Mouse (Mus musculus) adrenal gland, adult 18-20 months (tissue): Measurements from ENCODE around the gene Cwc22. TPM values are rescaled to one million over a fixed set of nuclear protein-coding genes. Genes with fewer than 3 reads are reported as not detected.

Experiments
- DNase-seq, 2 experiments: peaks; one replicate each; pipeline ENCODE4 v3.0.0; 2021 to 2022; ENCODE audit warnings: low spot score in 2 of 2
- total RNA-seq, 2 experiments: library from RNA; stranded (reverse); gene quantifications; 1 replicate in 1 of 2; 2 replicates in 1 of 2; pipeline ENCODE4 v1.2.3; 2021

Cwc22 gene
- total RNA-seq, 2 experiments from 2014 or later, result 24.4 to 26.6 TPM

DNA sequence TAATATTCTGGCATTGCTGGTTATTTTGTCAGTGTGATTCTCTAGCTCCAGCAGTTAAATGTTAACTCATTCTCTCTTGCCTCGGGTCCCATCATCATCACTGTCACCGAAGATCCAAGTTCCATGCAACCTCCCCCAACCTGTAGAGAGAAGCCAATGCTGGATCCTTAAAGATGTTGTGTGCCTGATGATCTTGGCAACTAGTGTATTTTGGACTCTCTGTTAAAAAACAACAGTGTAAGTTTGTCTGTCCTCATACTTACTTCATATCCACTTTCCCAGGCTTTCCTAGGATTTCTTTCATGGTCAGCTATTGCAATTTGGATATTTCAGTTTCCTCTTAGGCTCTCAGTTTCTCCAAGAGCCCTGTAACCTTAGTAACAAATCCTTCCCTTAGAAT lies 25.2 kb upstream of the Cwc22 start:
- no peak for DNase-seq

DNA sequence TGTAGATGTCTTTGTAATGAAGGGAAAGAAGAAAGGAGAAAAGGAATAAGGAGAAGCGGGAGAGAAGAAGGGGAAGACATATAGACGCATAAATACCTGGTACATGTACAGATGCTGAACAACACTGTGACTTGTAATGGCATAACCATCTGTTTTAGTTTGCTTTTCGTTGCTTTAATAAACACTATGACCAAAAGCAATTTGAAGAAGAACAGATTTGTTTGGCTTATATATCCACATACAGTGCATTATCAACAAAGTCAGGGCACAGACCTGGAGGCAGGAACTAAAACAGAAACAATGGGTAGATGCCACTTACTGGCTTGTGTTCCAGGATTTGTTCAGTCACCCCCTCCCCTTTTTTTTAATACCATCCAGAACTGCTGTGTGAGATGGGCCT lies 24.4 kb upstream of the Cwc22 start:
- no peak for DNase-seq

DNA sequence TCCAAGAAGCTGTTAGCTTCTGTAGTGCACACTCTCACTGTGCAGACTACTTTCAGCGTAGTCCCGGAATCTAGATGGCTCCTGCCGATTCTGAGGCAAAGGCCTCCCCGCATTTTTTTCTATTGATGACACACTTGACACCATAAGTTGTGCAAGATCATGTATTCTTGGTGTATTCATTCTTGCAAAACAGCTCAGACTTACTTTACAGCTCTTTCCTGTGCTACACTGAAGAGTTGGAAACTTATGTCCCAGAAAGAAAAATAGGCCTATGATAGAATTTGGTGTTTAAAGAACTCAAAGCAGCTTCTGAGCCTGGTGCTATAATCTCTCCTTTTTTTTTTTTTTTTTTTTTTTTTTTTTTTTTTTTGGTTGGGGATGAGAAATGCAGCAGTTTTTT lies 23.8 kb upstream of the Cwc22 start:
- no peak for DNase-seq

DNA sequence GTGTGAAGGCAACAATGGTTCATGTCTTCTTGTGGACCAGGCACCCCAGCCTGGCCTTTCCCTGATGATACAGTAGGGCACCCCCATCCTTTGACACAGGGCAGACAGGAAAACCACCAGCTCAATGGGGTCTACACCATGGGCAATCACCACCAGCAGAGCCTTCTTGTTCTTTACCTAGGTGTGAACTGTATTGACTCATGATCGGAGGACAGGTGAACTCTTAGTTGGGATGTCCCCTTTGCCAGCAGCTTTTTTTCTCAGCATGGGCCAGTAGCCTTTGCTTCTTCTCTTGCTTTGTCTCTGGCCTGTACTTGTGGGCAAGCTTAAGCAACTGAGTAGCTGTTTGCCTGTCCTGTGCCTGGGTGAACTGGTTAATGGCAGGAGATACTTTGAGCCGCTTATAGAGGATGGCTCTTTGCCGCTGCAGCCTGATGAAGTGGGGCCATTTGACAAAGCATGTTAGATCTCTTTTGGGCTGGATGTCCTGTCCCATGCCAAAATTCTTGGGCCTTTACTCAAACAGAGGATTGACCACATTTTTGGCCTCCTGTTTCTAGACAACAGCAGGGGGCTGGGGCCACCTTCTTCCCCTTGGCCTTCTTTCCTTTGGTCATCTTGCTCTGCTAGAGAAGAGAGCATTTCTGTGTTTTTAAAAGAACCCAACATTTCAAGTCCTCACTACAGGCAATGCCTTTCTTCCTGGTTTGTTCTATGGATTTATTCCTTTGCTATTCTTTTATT lies 16.4 kb upstream of the Cwc22 start:
- DNase-seq, result no peak

DNA sequence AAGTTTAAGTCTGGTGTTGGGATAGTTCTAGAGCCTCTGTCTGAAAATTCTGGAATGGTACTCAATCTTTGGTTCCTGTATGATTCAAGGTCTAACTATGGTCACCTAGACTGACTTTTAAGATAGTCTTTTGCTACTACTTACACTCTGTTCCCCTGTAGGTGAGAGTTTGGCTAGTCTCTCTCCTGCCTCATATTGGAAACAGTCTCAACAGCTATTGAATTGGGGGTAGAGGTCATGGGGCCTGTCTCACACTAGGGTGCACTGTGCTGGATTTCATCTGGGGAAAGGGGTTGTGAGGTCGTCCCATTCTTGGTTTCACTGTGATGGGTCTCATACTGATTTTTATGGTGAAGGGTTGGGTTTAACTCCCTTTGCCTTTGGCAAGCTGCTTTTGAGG lies 15.1 kb upstream of the Cwc22 start:
- DNase-seq, result no peak

DNA sequence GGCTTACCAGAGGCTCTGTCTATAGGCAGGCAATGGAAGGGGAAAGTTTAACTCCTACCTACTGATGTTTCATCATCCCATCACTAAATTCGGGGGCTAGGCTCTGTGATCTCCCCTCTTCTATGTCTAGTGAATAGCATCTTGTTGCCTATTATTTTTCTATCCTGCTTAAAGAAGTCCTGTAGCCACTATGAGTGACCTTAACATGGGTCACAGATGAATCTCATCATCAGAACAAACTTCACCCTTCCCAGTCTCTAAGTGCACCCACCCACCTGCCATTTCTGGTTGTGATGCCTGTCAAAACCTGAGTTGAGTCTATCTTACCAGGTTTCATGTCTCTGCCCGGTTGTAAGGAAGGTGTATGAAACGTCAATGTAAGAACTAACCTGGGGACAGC lies 14.5 kb upstream of the Cwc22 start:
- DNase-seq, result no peak

DNA sequence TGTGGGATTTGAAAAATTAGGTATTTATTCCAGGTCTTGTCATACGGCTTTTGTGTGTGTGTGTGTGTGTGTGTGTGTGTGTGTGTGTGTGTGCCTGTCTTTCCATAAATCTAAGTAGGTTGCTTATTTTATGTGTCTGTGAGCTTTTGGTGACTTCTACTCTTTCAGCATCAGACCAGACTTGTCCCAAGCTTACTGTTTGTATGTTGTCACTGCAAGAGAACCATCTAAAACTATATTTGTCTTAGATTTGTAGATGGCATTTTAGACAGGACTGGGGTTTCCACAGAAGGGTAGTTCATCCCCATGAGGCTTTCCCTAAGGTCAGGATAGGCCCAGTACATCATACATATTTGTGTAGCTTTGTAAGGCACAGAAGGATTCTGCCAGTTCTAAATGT lies 13.2 kb upstream of the Cwc22 start:
- DNase-seq, result no peak

DNA sequence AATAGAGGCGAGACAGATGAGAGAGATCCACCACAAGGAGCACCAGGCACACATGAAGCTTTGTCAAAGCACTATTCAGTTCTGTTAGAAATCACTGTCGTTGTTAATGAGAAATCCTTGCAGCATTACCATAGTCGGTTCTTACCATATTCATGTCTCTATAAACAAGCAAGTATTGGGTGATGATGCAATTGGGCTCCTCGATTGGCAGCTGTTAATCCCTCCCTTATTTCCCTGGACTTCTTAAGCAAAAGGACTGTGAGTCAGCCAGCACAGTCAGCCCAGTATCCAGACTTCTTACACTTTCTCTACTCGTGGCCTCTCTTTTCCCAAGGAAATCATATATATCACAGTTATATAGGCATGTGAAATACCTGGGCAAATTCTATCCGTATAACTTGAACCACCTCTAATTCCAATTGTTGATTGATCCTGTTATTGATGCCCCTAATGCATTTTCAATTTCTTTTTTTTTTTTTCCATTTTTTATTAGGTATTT lies 5.3 kb upstream of the Cwc22 start:
- no peak for DNase-seq

DNA sequence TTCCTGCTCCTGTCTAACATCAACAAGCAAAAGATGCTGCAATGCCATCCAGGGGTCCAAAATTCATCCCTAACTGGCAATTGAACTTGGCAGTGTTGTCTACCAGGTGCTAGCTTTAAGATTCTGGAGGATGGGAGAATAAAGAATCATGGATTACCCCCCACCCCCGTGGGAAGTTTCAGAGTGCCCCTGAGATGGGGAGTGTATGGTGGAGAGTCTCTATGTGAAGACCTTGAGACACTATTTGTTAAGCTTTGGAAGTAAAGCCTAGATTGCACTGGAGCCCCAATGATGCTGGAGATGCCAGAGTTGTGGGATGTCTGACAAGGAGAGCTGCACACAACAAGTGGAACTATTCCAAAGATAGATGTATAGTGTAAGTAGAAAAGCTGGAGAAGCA lies 3.9 kb upstream of the Cwc22 start:
- no peak for DNase-seq

DNA sequence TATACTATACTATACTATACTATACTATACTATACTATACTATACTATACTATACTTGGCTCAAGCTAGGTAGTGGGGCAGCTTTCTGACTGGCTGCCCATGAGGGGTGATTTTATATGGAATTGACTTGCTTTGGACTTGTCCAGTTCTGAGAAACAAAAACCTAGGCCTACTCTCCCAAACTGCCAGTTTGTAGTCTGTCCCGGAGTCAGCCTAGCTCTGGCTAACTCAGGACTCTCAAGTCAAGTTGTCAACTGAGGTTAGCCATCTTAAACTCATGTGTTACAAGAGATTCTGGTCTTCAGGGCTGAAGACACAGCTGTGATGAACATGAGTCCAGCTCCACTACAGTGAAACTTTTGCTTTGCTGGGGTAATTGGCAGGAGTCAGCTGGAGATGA lies 3.3 kb upstream of the Cwc22 start:
- no peak for DNase-seq

DNA sequence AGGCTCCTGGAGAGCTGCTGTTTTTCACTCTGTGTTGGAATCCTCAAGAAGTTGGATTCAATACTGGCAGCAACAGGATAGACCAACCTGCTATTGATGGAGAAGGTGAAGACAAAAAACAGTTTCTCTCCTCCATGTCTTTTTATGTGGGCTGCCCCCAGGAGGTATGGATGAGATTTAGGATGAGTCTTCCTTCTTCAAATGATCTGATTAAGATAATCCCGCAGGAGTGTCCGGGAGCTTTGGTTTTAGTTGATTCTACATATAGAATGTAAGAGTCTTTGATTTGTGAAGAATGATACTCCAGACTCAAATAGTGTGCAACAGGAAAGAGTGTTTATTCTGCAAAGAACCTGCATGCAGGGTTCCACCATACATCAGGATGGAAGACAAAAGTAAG lies 2.7 kb upstream of the Cwc22 start:
- DNase-seq, result no peak

DNA sequence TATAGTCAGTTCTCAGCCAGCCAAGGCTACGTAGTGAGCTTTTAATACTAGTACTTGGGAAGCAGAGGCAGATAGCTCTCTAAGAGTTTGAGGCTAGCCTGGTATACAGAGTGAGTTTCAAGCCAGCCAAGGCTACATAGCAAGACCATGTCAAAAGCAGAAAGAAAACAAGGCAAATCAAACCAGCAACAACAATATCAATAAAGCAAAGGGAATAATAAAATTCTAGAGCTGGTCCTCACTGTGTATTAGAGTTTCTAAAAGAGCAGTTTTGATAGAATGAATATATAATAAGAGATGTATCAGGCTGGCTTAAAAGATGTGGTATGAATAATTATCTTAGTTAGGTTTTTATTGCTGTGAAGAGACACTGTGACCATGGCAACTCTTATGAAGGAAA lies 2.0 kb upstream of the Cwc22 start:
- DNase-seq, result no peak

DNA sequence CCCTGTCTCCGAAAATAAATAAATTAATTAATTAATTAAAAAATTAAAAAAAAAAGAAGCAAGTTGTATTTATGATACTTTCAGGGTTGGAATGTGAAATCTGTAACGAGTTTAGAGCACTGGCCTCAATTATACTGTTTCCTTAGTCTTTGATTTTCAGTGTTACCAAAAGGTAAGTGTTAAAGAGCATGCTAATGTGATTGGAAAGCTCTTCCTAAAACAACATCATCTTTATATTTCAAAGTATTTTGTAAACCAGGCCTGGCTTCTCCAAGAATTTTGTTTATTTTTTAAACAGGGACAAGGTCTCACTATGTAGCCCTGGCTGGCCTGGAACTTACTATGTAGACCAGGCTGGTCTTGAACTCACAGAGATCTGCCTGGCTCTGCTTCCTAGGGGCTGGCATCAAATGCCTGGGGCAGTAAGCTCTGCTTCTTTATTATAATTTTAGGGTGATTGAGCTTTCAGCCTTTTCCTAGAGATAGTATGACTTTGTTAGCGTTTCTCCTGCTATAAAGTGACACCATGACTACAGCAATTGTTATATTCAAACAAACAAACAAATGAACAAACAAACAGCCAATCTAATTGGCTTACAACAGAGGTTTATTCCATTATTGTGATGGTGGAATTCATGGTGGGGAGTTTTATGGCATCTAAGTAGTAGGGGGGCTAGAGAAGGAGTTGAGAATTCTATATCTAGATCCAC lies 1.1 kb upstream of the Cwc22 start:
- DNase-seq, result no peak

DNA sequence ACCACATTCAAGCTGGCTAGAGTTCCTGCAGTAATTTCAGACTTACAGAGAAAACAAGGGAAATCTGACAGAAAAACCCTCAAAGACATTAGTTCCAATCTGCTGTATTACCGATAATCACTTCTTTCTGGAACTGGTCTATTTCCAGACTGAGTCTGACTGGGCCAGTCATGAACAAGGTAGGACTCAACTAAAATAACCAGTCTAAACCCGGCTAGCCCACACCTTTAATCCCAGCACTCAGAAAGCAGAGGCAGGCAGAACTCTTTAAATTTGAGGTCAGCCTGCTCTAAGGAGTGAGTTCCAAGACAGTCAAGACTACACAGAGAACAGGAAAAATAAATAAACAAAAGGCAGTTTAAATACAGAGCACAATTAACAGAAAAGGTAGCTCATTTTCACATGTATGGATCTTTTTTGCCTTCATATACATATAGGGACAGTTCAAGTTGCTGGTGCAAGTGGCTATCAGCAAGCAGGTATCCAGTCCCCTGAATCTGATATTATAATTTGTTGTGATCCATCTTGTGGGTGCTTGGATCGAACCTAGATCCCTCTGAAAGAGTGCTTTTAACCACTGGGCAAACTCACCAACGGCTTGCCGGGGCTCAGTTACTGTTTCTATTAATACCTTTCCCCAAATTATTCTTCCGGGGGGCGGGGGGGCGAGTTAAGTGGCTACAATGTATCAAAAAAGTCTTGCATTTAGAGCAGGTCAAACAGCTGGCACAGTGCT lies 1.1 kb downstream of the Cwc22 start:
- DNase-seq, result no peak

DNA sequence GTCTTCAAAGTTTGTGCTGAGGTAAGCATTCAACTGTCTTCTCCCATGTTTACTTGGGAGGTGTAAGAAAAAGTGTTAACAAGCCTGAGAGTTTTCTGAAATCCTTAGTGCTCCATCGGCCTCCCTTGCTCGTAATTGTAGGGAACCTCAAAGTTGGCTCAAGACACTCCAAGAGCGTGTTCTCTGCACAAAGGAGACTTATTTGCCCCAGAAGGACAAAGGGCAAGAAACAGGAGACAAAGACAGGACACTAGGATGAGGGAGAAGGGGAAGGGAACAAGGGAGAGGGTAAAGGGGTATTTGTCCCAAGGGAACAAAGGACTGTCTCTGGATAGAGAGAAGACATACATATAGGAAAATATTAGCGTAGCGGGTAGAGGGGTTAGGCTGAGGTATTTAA lies 1.9 kb downstream of the Cwc22 start:
- no peak for DNase-seq

DNA sequence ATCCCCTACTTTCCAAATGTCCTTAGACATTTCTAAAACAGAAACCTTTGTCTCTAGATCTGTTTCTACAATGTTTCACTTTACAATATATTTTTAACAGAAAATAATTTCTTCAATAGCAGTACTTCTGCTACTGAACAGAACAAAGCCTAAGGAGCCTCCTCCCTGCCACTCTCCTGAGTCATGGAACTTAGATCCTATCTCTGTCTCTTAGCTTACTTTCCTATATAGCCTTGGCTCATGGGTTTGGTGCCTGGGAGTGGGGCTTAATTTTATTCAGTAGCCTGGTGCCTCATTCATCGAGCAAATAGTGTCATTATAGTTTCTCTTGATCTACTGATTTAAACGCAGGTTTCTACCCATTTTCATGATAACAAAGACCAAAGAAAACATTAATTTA lies 4.2 kb downstream of the Cwc22 start:
- no peak for DNase-seq

DNA sequence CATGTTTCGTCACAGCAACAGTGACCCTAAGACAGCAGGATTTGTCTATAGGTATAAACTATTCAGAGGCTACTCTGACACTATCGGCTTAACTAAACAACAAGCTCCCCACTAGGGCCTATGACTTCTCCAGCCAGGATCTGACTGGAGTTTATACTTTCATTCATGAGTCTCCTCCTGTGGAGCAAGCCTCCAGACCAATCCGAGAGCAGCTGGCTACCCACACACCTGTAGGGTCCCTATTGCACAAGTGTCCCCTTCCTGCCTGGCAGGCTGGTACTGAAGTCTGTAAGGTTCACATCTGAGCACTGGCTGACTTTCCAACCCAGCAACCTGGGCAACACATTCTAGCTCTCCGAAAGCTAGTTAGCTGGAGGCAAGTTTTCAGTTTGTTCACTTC lies 7.9 kb downstream of the Cwc22 start:
- DNase-seq, result no peak

DNA sequence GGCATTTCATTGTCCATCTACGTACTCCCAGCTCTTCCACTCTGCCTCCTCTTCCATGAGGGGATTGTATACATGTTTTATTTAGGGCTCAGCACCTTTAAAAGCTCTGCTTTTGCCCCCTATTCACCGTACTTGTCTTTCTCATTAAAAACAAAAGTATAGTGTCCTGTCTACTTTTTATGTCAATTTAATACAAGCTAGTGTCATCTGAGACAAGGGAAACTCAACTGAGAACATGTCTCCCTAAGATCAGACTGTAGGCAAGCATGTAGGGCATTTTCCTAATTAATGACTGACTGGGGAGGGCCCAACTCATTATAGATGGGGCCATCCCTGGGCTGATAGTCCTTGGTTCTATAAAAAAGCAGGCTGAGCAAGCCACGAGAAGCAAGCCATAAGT lies 8.4 kb downstream of the Cwc22 start:
- no peak for DNase-seq

DNA sequence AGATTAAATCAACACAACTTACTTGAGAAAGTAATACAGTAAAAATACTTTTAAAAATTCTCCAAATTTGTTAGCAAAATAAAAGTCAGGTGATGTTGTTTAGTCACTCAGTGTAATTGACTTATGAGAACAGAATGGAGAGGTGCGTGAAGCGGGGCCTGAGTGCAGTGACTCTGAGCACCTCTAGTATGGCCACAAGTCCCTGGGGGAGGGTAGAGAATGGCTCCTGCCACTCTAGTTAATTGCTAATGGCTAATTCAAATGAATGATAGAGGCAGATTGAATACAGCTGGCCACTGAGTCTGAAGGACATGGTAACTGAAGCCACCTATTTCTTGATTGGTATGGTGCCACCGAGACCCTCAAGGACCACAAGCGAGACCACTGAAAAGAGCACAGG lies 12.0 kb downstream of the Cwc22 start:
- no peak for DNase-seq

DNA sequence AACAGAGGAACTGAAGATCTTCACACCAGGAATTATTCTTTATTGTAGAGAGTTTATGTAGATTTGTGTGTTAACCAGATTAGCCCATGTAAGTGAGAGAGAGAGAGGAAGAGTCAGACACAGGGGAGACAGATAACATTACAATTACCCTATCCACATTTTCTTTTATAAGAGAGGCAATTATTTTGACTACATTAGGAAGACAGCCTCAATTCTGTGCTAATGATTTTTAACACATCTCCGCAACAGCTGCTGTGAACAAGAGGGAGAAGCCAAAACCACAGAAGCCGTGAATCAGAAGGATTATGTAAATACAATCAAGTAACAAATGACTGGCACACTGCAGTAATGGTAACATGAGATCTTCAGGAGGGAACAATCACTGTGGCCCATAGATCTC lies 12.5 kb downstream of the Cwc22 start:
- no peak for DNase-seq

DNA sequence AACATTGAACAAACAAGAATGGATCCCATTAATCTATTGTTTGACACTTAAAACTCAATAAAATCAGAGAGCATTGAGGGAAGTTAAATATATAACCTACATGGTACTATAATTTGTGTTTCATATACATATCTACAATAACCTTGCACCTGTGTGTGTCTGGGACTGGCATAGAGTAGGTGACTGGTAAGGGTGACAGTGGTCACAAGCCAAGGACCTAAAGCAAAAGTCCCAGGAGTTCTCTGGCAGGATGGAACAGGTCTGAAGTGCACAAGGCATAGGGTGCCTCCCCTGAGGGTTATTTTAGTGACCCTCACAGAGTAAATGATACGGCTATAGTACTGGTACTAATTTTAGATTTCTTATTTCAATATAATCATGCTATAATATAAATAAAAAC lies 14.2 kb downstream of the Cwc22 start:
- DNase-seq, result no peak

DNA sequence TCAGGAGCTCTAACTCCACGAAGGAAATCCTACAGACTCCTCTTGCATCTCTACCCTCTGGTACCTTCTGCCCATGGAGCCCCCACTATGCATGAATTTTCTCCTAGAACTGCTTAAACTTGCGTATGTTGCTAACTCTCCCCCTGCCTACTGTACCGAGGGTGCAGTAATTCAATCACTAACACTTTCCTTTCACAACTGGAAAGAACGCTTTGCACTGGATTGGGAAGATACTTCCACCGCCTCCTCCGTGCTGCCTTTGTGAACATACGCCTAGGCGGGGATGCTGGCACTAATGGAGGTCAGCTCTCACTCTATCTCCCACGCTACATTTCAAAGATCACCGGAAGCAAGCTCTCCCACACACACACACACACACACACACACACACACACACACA lies 17.8 kb downstream of the Cwc22 start:
- DNase-seq, result no peak
